Mouse (Mus musculus): ENCODE measurements at regions not wholly inside any gene's neighbourhood (a gene's known extent, or its start where the extent isn't known, plus 50 kb on each side); places are given as distances from the start of the nearest gene placed in this dataset.

- no peak for TF ChIP-seq CTCF (IDR thresholded peaks at IDR 0.05; ENCODE audit: control insufficient read depth, insufficient read depth, insufficient read length)
- no peak for TF ChIP-seq MYOG (IDR thresholded peaks at IDR 0.05; ENCODE audit: control insufficient read depth, extremely low read depth, insufficient read length)
- TF ChIP-seq MYOD1 (IDR thresholded peaks at IDR 0.05; ENCODE audit: control insufficient read depth, insufficient read length, low read depth): no peak
- TF ChIP-seq MAX (IDR thresholded peaks at IDR 0.05): no peak
These were observed 91.6 kb upstream of the Fam3c start for GRCm38 (mm10) chr6:22447636-22448035.

Data from C2C12 (cell line).